Mouse (Mus musculus): ENCODE results near the gene Zfp597. TPM values are rescaled to one million over a fixed set of nuclear protein-coding genes. Genes with fewer than 3 reads are reported as not detected.

Zfp597 gene
- 1.7 TPM for polyA plus RNA-seq (2012; fragmentation: generic; extraction: Trizol)

DNA sequence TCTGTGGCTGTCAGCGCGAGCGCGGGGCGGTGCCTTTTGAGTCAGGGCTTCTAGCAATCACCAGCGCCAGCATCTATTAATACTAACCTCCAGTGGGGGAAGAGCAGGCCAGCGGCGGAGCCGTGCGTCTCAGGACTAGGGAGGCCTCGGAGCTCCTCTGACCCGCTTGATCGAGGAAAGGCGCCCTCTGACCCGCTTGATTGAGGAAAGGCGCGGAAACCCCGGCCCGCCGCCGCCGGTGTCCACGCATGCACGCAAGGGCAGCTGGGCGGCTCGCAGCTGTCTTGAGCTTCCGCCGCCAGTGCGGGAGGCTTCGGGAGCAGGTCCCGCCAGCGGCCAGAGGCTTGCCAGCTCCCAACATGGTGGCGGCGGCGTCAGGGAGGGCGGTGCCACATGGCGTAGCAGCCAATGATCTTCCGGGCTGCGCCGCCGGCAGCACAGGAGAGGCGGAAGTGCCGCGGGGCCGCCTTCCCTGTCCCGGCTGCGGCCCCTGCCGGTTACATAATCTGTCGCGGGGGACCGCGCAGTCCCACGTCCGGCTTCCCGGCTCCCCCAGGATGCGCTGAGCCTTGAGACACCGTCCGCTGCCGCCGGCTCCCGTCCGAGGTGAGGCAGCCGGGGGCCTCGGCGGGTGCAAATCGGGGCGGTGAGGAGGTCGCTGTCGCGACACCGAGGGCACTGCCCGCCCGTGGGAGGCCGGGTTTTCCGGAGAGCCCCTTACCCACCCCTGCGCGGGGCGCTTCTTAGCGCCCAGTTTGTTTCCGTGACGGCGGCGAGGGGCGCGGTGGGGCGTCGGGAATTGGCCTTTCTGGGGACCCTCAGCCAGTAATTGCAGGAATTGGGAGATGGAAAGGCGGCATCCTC is at the start of gene Zfp597, which contains the start of gene Gm20695:
Gene Zfp597, minus strand, starts transcription at position 361 of the 864 bp plus-strand sequence.
Gene Gm20695, plus strand, starts transcription at position 448 of the 864 bp plus-strand sequence.
- peak; percentile 32 for TF ChIP-seq POLR2AphosphoS2 (IDR thresholded peaks at IDR 0.05; ENCODE audit: insufficient read length, low read depth)
- no peak for TF ChIP-seq TCF3 (IDR thresholded peaks at IDR 0.05; ENCODE audit: insufficient read length, low read depth)
- peak; percentile 59 for TF ChIP-seq POLR2A (IDR thresholded peaks at IDR 0.05; ENCODE audit: insufficient read length, low read depth)
- no peak for TF ChIP-seq MAX (IDR thresholded peaks at IDR 0.05; ENCODE audit: low read depth)
- peak in 2 of 3 experiments; percentile 89 to 92 for TF ChIP-seq MYOG (IDR thresholded peaks at IDR 0.05; ENCODE audit: control insufficient read depth in 1 of 3, insufficient read depth in 1 of 3, insufficient read length in 2 of 3, low read depth in 2 of 3)
- no peak for TF ChIP-seq CEBPB (IDR thresholded peaks at IDR 0.05; ENCODE audit: insufficient read depth, poor library complexity, severe bottlenecking)
- no peak for TF ChIP-seq E2F4 (IDR thresholded peaks at IDR 0.05; ENCODE audit: insufficient read depth)
- TF ChIP-seq REST (IDR thresholded peaks at IDR 0.05; ENCODE audit: insufficient read depth, insufficient read length): no peak
- TF ChIP-seq SRF (IDR thresholded peaks at IDR 0.05; ENCODE audit: control insufficient read depth, insufficient read length, low read depth): peak; percentile 70
- TF ChIP-seq USF1 (IDR thresholded peaks at IDR 0.05; ENCODE audit: low read depth): no peak
- TF ChIP-seq MYOD1 (IDR thresholded peaks at IDR 0.05; ENCODE audit: control insufficient read depth in 1 of 3, insufficient read length in 2 of 3, low read depth in 2 of 3): peak in 2 of 3 experiments; percentile 72 to 82
- no peak for TF ChIP-seq TCF12 (IDR thresholded peaks at IDR 0.05; ENCODE audit: insufficient read depth, poor library complexity, severe bottlenecking)
- Histone ChIP-seq H3K79me2 (ENCODE audit: control insufficient read depth, insufficient read depth) (peaks cover 55% of the 10 kb centered on the region), H3K36me3 (ENCODE audit: control insufficient read depth, insufficient read depth) (peaks cover 2% of the 10 kb centered on the region), H3K27me3 (ENCODE audit: control insufficient read depth, insufficient read depth, insufficient read length) (no peaks in the 10 kb centered on the region), H3ac (ENCODE audit: control insufficient read depth, insufficient read length) (peak within 1 kb of the TSS; percentile 66), H3K4me2 (ENCODE audit: low read depth) (peak within 1 kb of the TSS; percentile 87), H3K4me3 (peak within 1 kb of the TSS; percentile 75)

DNA sequence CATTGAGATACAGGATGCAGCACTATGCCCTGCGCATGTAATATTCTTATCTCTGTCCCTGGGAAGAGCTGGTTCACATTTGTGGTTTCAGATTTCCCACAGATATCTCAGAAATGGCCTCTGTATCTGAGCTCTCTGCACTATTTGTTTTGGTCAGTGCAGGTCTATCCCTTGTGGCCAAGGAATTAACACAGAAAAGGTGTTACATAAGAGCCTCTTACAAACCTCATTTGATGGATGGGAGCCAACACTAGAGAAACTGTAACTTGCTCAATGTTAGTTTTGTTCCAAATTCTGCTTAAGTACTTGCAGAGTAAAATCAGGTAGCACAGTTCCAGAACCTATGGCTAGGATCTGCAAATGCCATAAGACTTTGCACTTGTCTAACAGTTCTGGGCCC is 49.7 kb upstream of the Zfp597 start:
- no peak overlapping the region for H3K4me3 ChIP-seq
- H3K36me3 ChIP-seq (ENCODE audit: control insufficient read depth, insufficient read depth): peaks cover 9% of the 10 kb centered on the region
- no peak for TF ChIP-seq CEBPB (IDR thresholded peaks at IDR 0.05; ENCODE audit: insufficient read depth, poor library complexity, severe bottlenecking)
- TF ChIP-seq MYOG (IDR thresholded peaks at IDR 0.05; ENCODE audit: control insufficient read depth in 1 of 3, insufficient read depth in 1 of 3, insufficient read length in 2 of 3, low read depth in 2 of 3): no peak
- no peak for TF ChIP-seq POLR2A (IDR thresholded peaks at IDR 0.05; ENCODE audit: insufficient read length, low read depth)
- TF ChIP-seq TCF12 (IDR thresholded peaks at IDR 0.05; ENCODE audit: insufficient read depth, poor library complexity, severe bottlenecking): no peak
- no peak for TF ChIP-seq MYOD1 (IDR thresholded peaks at IDR 0.05; ENCODE audit: control insufficient read depth in 1 of 3, insufficient read length in 2 of 3, low read depth in 2 of 3)
- TF ChIP-seq MAX (IDR thresholded peaks at IDR 0.05; ENCODE audit: low read depth): no peak
- no peak for TF ChIP-seq SRF (IDR thresholded peaks at IDR 0.05; ENCODE audit: control insufficient read depth, insufficient read length, low read depth)
- no peak for TF ChIP-seq TCF3 (IDR thresholded peaks at IDR 0.05; ENCODE audit: insufficient read length, low read depth)
- TF ChIP-seq POLR2AphosphoS2 (IDR thresholded peaks at IDR 0.05; ENCODE audit: insufficient read length, low read depth): no peak
- TF ChIP-seq E2F4 (IDR thresholded peaks at IDR 0.05; ENCODE audit: insufficient read depth): no peak
- no peak for TF ChIP-seq REST (IDR thresholded peaks at IDR 0.05; ENCODE audit: insufficient read depth, insufficient read length)
- TF ChIP-seq USF1 (IDR thresholded peaks at IDR 0.05; ENCODE audit: low read depth): no peak
- no peaks in the 10 kb centered on the region for H3K27me3 ChIP-seq (ENCODE audit: control insufficient read depth, insufficient read depth, insufficient read length)
- H3K79me2 ChIP-seq (ENCODE audit: control insufficient read depth, insufficient read depth): no peaks in the 10 kb centered on the region
- H3ac ChIP-seq (ENCODE audit: control insufficient read depth, insufficient read length): no peak overlapping the region
- no peak overlapping the region for H3K4me2 ChIP-seq (ENCODE audit: low read depth)

DNA sequence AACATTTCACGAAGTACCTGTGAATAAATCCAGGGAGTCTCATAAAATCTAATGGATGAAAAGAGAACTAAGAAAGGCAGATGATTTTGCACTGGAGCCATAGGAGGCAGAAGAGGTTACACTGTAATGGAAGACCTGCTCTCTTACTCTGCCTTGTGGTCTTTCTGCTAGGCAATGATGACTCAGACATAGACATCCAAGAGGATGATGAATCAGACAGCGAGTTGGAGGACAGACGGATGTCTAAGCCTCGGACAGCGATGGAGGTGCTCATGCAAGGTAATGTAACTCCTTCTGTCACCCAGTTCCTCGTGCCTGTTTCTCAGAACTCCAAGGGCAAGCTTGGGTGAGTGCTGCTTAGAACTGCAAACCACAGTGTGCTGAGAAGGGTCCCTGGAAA is 49.2 kb upstream of the Zfp597 start:
- Histone ChIP-seq H3ac (ENCODE audit: control insufficient read depth, insufficient read length) (no peak overlapping the region), H3K4me2 (ENCODE audit: low read depth) (no peak overlapping the region), H3K27me3 (ENCODE audit: control insufficient read depth, insufficient read depth, insufficient read length) (no peaks in the 10 kb centered on the region), H3K4me3 (no peak overlapping the region), H3K36me3 (ENCODE audit: control insufficient read depth, insufficient read depth) (peaks cover 9% of the 10 kb centered on the region), H3K79me2 (ENCODE audit: control insufficient read depth, insufficient read depth) (no peaks in the 10 kb centered on the region)
- no peak for TF ChIP-seq MYOD1 (IDR thresholded peaks at IDR 0.05; ENCODE audit: control insufficient read depth in 1 of 3, insufficient read length in 2 of 3, low read depth in 2 of 3)
- 0 out of 2 replicates have a peak, but pooled peaks have one; percentile 47 for TF ChIP-seq CEBPB (IDR thresholded peaks at IDR 0.05; ENCODE audit: insufficient read depth, poor library complexity, severe bottlenecking)

DNA sequence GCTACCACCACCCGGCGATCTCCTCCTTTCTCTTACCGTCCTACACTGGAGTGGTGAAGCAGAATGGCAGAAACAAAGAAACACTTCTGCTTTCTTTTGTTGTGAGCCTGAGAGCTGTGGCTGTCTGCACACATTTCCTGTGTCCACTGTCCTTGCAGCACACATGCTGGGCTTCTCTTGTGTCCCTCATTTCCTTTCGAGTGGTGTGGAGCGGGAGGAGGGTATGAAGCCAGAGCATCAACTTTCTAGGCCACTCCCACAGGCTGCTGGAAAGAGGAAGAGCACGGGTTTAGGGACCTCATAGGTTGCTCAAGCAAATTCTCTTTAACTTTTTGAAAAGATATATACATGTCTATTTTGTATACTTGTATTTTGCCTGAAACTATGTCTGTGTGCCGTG is 44.8 kb upstream of the Zfp597 start:
- peaks cover 10% of the 10 kb centered on the region for H3K36me3 ChIP-seq (ENCODE audit: control insufficient read depth, insufficient read depth)

DNA sequence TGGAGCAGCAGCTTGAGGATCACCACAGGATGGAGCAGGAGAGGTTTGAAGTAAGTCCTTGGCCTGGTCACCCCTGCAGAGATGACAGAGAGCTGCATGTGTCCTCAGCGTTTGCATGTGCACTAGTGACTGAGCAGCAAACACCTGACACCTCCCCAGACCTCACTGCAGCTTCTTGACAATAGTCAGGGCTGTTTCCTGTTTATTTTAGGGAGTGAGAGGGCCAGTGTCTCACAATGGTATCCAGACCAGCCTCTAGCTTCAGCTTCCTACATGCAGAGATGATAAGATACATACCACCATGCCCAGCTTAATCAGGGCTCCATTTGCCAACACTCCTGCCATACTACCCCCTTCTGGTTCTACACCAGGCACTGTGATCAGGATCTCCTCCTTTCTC is 44.2 kb upstream of the Zfp597 start:
- Histone ChIP-seq H3K4me3 (no peak overlapping the region), H3K27me3 (ENCODE audit: control insufficient read depth, insufficient read depth, insufficient read length) (no peaks in the 10 kb centered on the region), H3K36me3 (ENCODE audit: control insufficient read depth, insufficient read depth) (peaks cover 10% of the 10 kb centered on the region), H3ac (ENCODE audit: control insufficient read depth, insufficient read length) (no peak overlapping the region), H3K79me2 (ENCODE audit: control insufficient read depth, insufficient read depth) (no peaks in the 10 kb centered on the region), H3K4me2 (ENCODE audit: low read depth) (no peak overlapping the region)
- no peak for TF ChIP-seq TCF12 (IDR thresholded peaks at IDR 0.05; ENCODE audit: insufficient read depth, poor library complexity, severe bottlenecking)

More for the DNA sequence above, 44.8 kb upstream of the Zfp597 start:
- Histone ChIP-seq H3K27me3 (ENCODE audit: control insufficient read depth, insufficient read depth, insufficient read length) (no peaks in the 10 kb centered on the region), H3K4me3 (no peak overlapping the region), H3K4me2 (ENCODE audit: low read depth) (no peak overlapping the region), H3ac (ENCODE audit: control insufficient read depth, insufficient read length) (no peak overlapping the region), H3K79me2 (ENCODE audit: control insufficient read depth, insufficient read depth) (no peaks in the 10 kb centered on the region)
- no peak for TF ChIP-seq MAX (IDR thresholded peaks at IDR 0.05; ENCODE audit: low read depth)
- TF ChIP-seq POLR2AphosphoS2 (IDR thresholded peaks at IDR 0.05; ENCODE audit: insufficient read length, low read depth): no peak
- no peak for TF ChIP-seq TCF3 (IDR thresholded peaks at IDR 0.05; ENCODE audit: insufficient read length, low read depth)
- TF ChIP-seq REST (IDR thresholded peaks at IDR 0.05; ENCODE audit: insufficient read depth, insufficient read length): no peak
- TF ChIP-seq TCF12 (IDR thresholded peaks at IDR 0.05; ENCODE audit: insufficient read depth, poor library complexity, severe bottlenecking): no peak

Measured in myocyte (in vitro differentiated cells).